Mouse (Mus musculus): ENCODE results near the gene Msi1. TPM values are rescaled to one million over a fixed set of nuclear protein-coding genes. Genes with fewer than 3 reads are reported as not detected.

Msi1 gene
- total RNA-seq (2014; rRNA removed; ENCODE audit: low replicate concordance) (2.5 and 5.6 TPM in 2 replicates), polyA plus RNA-seq (2015; fragmentation: Nextera tagmentation; extraction: Ambion mirVana) (0.99 and 1.1 TPM in 2 replicates)

DNA sequence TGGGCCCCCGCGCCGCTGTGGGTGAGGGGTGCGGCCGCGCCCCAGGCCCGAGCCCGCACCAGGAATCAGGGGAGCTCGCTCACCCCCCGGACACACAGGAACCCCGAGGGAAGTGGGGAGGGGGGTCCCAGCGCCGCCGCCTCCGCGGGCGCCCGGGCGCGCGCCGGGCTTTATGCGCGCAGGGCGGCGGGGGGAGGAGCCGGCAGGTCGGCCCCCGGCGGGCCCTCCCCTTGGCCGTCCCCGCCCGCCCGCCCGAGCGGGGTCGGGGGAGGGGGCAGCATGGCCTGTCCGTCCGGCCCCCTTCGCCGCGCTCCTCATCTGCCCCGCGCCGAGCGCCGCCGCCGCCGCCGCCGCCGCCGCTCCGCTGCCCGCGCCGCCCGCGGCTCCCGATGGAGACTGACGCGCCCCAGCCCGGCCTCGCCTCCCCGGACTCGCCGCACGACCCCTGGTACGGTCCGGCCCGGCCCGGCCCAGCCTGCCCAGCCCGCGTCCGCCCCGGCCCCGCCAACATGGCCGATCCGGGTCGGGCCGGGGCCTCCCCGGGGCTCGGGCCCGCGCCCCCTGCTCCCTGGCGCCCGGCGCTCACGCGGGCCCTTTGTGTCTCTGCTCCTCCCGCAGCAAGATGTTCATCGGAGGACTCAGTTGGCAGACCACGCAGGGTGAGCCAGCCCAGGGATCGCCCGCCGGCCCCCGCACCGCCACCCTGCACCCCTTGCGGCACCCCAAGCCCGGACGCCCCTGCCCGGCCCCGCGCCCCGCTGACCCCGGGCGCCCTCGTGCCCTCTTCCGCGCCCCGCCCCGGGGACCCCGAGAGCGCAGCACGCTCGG is at the start of gene Msi1:
Gene Msi1 (plus strand): TSS at position 241 of the 828 bp plus-strand sequence.
- H3K27me3 ChIP-seq (ENCODE audit: control insufficient read depth, insufficient read depth, low read length) = peaks cover 51% of the 10 kb centered on the region
- H3K9me3 ChIP-seq (replicated peaks; ENCODE audit: control insufficient read depth, low read length) = no peaks in the 10 kb centered on the region
- no peak for DNase-seq (ENCODE audit: low spot score)
- no peak for TF ChIP-seq EP300 (IDR thresholded peaks at IDR 0.05; ENCODE audit: low read depth)
- no peak for TF ChIP-seq CTCF (IDR thresholded peaks at IDR 0.05; ENCODE audit: low read depth)
- WGBS = under 1% methylated on average over 26 of the region's 117 CpGs
- H3K4me3 ChIP-seq (ENCODE audit: low read depth, low read length) = peak within 1 kb of the TSS; percentile 70
- H3K36me3 ChIP-seq (replicated peaks; ENCODE audit: control insufficient read depth, insufficient read depth, low read length) = no peaks in the 10 kb centered on the region
- H3K27ac ChIP-seq (ENCODE audit: low read depth) = no peak within 1 kb of the TSS
- H3K4me1 ChIP-seq (ENCODE audit: control insufficient read depth, insufficient read depth) = no peaks in the 10 kb centered on the region; the same call in 1 of the 2 replicates
- H3K4me2 ChIP-seq (ENCODE audit: low read depth, low read length) = peak within 1 kb of the TSS; percentile 93
- peak within 1 kb of the TSS; percentile 66 for H3K9ac ChIP-seq (replicated peaks; ENCODE audit: low read depth, low read length)
- ATAC-seq (ENCODE audit: insufficient read depth, low read depth) = peak; percentile 55; the same call in 1 of the 2 replicates

GRCm38 (mm10) chr5:115391935-115392334 is 37.5 kb upstream of the Msi1 start:
- 40% methylated on average over 9 of the region's 9 CpGs for WGBS
- no peak overlapping the region for H3K4me2 ChIP-seq (ENCODE audit: low read depth, low read length)
- DNase-seq (ENCODE audit: low spot score) = no peak
- H3K4me1 ChIP-seq (ENCODE audit: control insufficient read depth, insufficient read depth) = 0 out of 2 replicates have a peak, but pooled peaks cover 3% of the 10 kb centered on the region
- no peak overlapping the region for H3K27ac ChIP-seq (ENCODE audit: low read depth)
- TF ChIP-seq EP300 (IDR thresholded peaks at IDR 0.05; ENCODE audit: low read depth) = no peak
- no peak for TF ChIP-seq CTCF (IDR thresholded peaks at IDR 0.05; ENCODE audit: low read depth)
- H3K27me3 ChIP-seq (ENCODE audit: control insufficient read depth, insufficient read depth, low read length) = 0 out of 2 replicates have a peak, but pooled peaks cover 7% of the 10 kb centered on the region
- no peaks in the 10 kb centered on the region for H3K9me3 ChIP-seq (replicated peaks; ENCODE audit: control insufficient read depth, low read length)
- no peak for ATAC-seq (ENCODE audit: insufficient read depth, low read depth)
- H3K4me3 ChIP-seq (ENCODE audit: low read depth, low read length) = no peak overlapping the region
- no peaks in the 10 kb centered on the region for H3K36me3 ChIP-seq (replicated peaks; ENCODE audit: control insufficient read depth, insufficient read depth, low read length)
- no peak overlapping the region for H3K9ac ChIP-seq (replicated peaks; ENCODE audit: low read depth, low read length)

- WGBS = 63% methylated on average over 1 of the region's 1 CpGs
- ATAC-seq (ENCODE audit: insufficient read depth, low read depth) = no peak
- Histone ChIP-seq H3K4me1 (ENCODE audit: control insufficient read depth, insufficient read depth) (0 out of 2 replicates have a peak, but pooled peaks cover 3% of the 10 kb centered on the region), H3K4me3 (ENCODE audit: low read depth, low read length) (no peak overlapping the region), H3K4me2 (ENCODE audit: low read depth, low read length) (no peak overlapping the region), H3K27ac (ENCODE audit: low read depth) (no peak overlapping the region), H3K36me3 (replicated peaks; ENCODE audit: control insufficient read depth, insufficient read depth, low read length) (no peaks in the 10 kb centered on the region), H3K9ac (replicated peaks; ENCODE audit: low read depth, low read length) (no peak overlapping the region), H3K27me3 (ENCODE audit: control insufficient read depth, insufficient read depth, low read length) (peaks cover 14% of the 10 kb centered on the region), H3K9me3 (replicated peaks; ENCODE audit: control insufficient read depth, low read length) (no peaks in the 10 kb centered on the region)
- TF ChIP-seq CTCF (IDR thresholded peaks at IDR 0.05; ENCODE audit: low read depth) = no peak
- no peak for TF ChIP-seq EP300 (IDR thresholded peaks at IDR 0.05; ENCODE audit: low read depth)
- DNase-seq (ENCODE audit: low spot score) = no peak
Measured at GRCm38 (mm10) chr5:115392969-115393368, 36.4 kb upstream of the Msi1 start.

DNA sequence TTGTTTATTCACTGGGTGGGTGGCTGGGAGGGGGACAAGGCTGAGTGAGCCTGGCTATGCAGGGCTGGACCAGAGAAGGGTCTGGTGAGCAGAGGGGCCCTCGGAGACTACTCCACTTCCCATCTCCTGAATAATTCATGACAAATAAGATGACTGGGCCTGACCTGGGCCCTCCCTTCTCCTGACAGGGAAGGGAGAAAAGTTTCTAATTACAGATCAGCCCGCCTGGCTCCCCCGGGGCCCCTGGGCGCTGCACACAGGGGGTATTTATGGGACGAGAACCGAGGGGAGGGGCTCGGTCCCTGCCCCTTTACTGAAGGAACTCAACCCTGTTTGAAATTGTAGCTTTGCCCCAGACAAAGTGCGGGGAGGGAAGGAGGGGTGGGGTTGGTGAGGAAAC is 35.2 kb upstream of the Msi1 start:
- H3K4me3 ChIP-seq (ENCODE audit: low read depth, low read length) = no peak overlapping the region

GRCm38 (mm10) chr5:115394836-115395235 is 34.6 kb upstream of the Msi1 start:
- no peak overlapping the region for H3K9ac ChIP-seq (replicated peaks; ENCODE audit: low read depth, low read length)
- no peaks in the 10 kb centered on the region for H3K9me3 ChIP-seq (replicated peaks; ENCODE audit: control insufficient read depth, low read length)
- H3K36me3 ChIP-seq (replicated peaks; ENCODE audit: control insufficient read depth, insufficient read depth, low read length) = no peaks in the 10 kb centered on the region
- TF ChIP-seq EP300 (IDR thresholded peaks at IDR 0.05; ENCODE audit: low read depth) (no peak), CTCF (IDR thresholded peaks at IDR 0.05; ENCODE audit: low read depth) (no peak)
- no peak for DNase-seq (ENCODE audit: low spot score)
- H3K4me3 ChIP-seq (ENCODE audit: low read depth, low read length) = no peak overlapping the region
- H3K27me3 ChIP-seq (ENCODE audit: control insufficient read depth, insufficient read depth, low read length) = peaks cover 22% of the 10 kb centered on the region
- H3K4me2 ChIP-seq (ENCODE audit: low read depth, low read length) = no peak overlapping the region
- no peak for ATAC-seq (ENCODE audit: insufficient read depth, low read depth)
- H3K4me1 ChIP-seq (ENCODE audit: control insufficient read depth, insufficient read depth) = 0 out of 2 replicates have a peak, but pooled peaks cover 9% of the 10 kb centered on the region
- 35% methylated on average over 10 of the region's 10 CpGs for WGBS
- H3K27ac ChIP-seq (ENCODE audit: low read depth) = no peak overlapping the region

More for the DNA sequence above, 35.2 kb upstream of the Msi1 start:
- Histone ChIP-seq H3K9ac (replicated peaks; ENCODE audit: low read depth, low read length) (no peak overlapping the region), H3K27me3 (ENCODE audit: control insufficient read depth, insufficient read depth, low read length) (peaks cover 22% of the 10 kb centered on the region), H3K27ac (ENCODE audit: low read depth) (no peak overlapping the region), H3K36me3 (replicated peaks; ENCODE audit: control insufficient read depth, insufficient read depth, low read length) (no peaks in the 10 kb centered on the region), H3K4me2 (ENCODE audit: low read depth, low read length) (no peak overlapping the region), H3K4me1 (ENCODE audit: control insufficient read depth, insufficient read depth) (0 out of 2 replicates have a peak, but pooled peaks cover 9% of the 10 kb centered on the region), H3K9me3 (replicated peaks; ENCODE audit: control insufficient read depth, low read length) (no peaks in the 10 kb centered on the region)
- 9% methylated on average over 8 of the region's 8 CpGs for WGBS
- DNase-seq (ENCODE audit: low spot score) (no peak), ATAC-seq (ENCODE audit: insufficient read depth, low read depth) (no peak)
- TF ChIP-seq CTCF (IDR thresholded peaks at IDR 0.05; ENCODE audit: low read depth) (no peak), EP300 (IDR thresholded peaks at IDR 0.05; ENCODE audit: low read depth) (no peak)
